ENCODE assay signal across 14 mouse cellular contexts in genomic region chr13:100601034-100601433, GRCm38 (mm10). TPM values are rescaled to one million over a fixed set of nuclear protein-coding genes. Genes with fewer than 3 reads are reported as not detected.
DNase-seq lines count a peak whose midpoint lies in the region; ATAC-seq and TF ChIP-seq lines count a peak whose summit lies in the region.
"Had no signal": no experiment of that assay in that cellular context is flagged by ENCODE, and none has a peak within 500 bp of the region (broad histone marks: within the 10 kb centered on the region; RNA-seq: fewer than 3 reads in every experiment).

No protein-coding gene starts in this region.

- 29% methylated on average over 8 of the region's 8 CpGs for WGBS in heart, adult 2 months
- 53% methylated on average over 8 of the region's 8 CpGs for WGBS in lung, embryonic 16.5 days
- WGBS in lung, adult 2 months = 49% methylated on average over 8 of the region's 8 CpGs
- 55% methylated on average over 8 of the region's 8 CpGs for WGBS in liver, adult 2 months
- 64% methylated on average over 8 of the region's 8 CpGs for WGBS in stomach, postnatal 0 days

- ATAC-seq in lung, embryonic 16.5 days (ENCODE audit: low read depth) = no peak
- no peak for ATAC-seq in stomach, postnatal 0 days (ENCODE audit: low FRiP score, low TSS enrichment)

- H3K79me2 ChIP-seq in heart, adult 2 months (replicated peaks; ENCODE audit: control insufficient read depth, insufficient read depth, low read length) = no peaks in the 10 kb centered on the region
- H3K79me2 ChIP-seq in liver, adult 2 months (ENCODE audit: control insufficient read depth, insufficient read depth, low read length) = peaks cover 4% of the 10 kb centered on the region; the same call in 1 of the 2 replicates

- TF ChIP-seq EP300 in heart, adult 2 months (IDR thresholded peaks at IDR 0.05; ENCODE audit: insufficient read depth, low read depth, low read length) = no peak
- TF ChIP-seq EP300 in stomach, postnatal 0 days (optimal IDR thresholded peaks at IDR 0.05) = no peak

- no peak overlapping the region for H3K9ac ChIP-seq in heart, adult 2 months (ENCODE audit: low read depth, low read length)
- 0 out of 2 replicates have a peak overlapping the region, but pooled peaks have one; percentile 19 for H3K9ac ChIP-seq in lung, embryonic 16.5 days (ENCODE audit: low read length)
- H3K9ac ChIP-seq in liver, adult 2 months (ENCODE audit: low read depth, low read length) = no peak overlapping the region
- no peak overlapping the region for H3K9ac ChIP-seq in stomach, postnatal 0 days (ENCODE audit: low read length)

- H3K36me3 ChIP-seq in heart, adult 2 months (ENCODE audit: control insufficient read depth, insufficient read depth, low read length) = no peaks in the 10 kb centered on the region
- H3K36me3 ChIP-seq in lung, embryonic 16.5 days (ENCODE audit: control insufficient read depth, insufficient read depth, low read length) = no peaks in the 10 kb centered on the region
- peaks cover 7% of the 10 kb centered on the region; the same call in 1 of the 2 replicates for H3K36me3 ChIP-seq in liver, adult 2 months (ENCODE audit: control insufficient read depth, insufficient read depth, low read length)
- no peaks in the 10 kb centered on the region for H3K36me3 ChIP-seq in stomach, postnatal 0 days (ENCODE audit: control insufficient read depth, insufficient read depth, low read length)

- no peak overlapping the region for H3K27ac ChIP-seq in heart, adult 2 months
- H3K27ac ChIP-seq in lung, embryonic 16.5 days (ENCODE audit: low read length) = peak overlapping the region; percentile 46; the same call in 1 of the 2 replicates
- peak overlapping the region; percentile 80; the same call in 1 of the 2 replicates for H3K27ac ChIP-seq in liver, adult 2 months (replicated peaks; ENCODE audit: insufficient read depth, low read depth, low read length)
- 0 out of 2 replicates have a peak overlapping the region, but pooled peaks have one; percentile 30 for H3K27ac ChIP-seq in stomach, postnatal 0 days (replicated peaks)
- H3K27ac ChIP-seq: macrophage had no signal

- TF ChIP-seq CTCF in heart, adult 2 months (IDR thresholded peaks at IDR 0.05) = no peak
- TF ChIP-seq CTCF in lung, adult 2 months (IDR thresholded peaks at IDR 0.05; ENCODE audit: insufficient read depth, low read length) = no peak
- TF ChIP-seq CTCF in liver, adult 2 months (IDR thresholded peaks at IDR 0.05; ENCODE audit: low read depth, low read length) = no peak
- TF ChIP-seq CTCF in stomach, postnatal 0 days (IDR thresholded peaks at IDR 0.05; ENCODE audit: low read depth) = no peak

- no peaks in the 10 kb centered on the region for H3K27me3 ChIP-seq in heart, adult 2 months (ENCODE audit: control insufficient read depth, insufficient read depth, low read length)
- no peaks in the 10 kb centered on the region for H3K27me3 ChIP-seq in lung, embryonic 16.5 days (ENCODE audit: control insufficient read depth, insufficient read depth, low read depth, low read length)
- H3K27me3 ChIP-seq in liver, adult 2 months (ENCODE audit: control insufficient read depth, insufficient read depth, low read length) = no peaks in the 10 kb centered on the region
- no peaks in the 10 kb centered on the region for H3K27me3 ChIP-seq in stomach, postnatal 0 days (ENCODE audit: control insufficient read depth, insufficient read depth, low read length)

- peaks cover 2% of the 10 kb centered on the region; the same call in 1 of the 2 replicates for H3K4me1 ChIP-seq in heart, adult 2 months (ENCODE audit: control insufficient read depth, insufficient read depth, low read length)
- no peaks in the 10 kb centered on the region for H3K4me1 ChIP-seq in lung, embryonic 16.5 days (replicated peaks; ENCODE audit: control insufficient read depth, insufficient read depth, low read length)
- H3K4me1 ChIP-seq in lung, adult 2 months (ENCODE audit: control insufficient read depth, insufficient read depth, low read length) = no peaks in the 10 kb centered on the region
- peaks cover 21% of the 10 kb centered on the region for H3K4me1 ChIP-seq in liver, adult 2 months (ENCODE audit: control insufficient read depth, insufficient read depth, low read length)
- no peaks in the 10 kb centered on the region for H3K4me1 ChIP-seq in stomach, postnatal 0 days (replicated peaks; ENCODE audit: control insufficient read depth, insufficient read depth)

- intact Hi-C loops in heart, adult 2 months (cut with DNase I) = no loop called here
- intact Hi-C loops in heart, postnatal 25 days (cut with DNase I) = no loop called here

- H3K9me3 ChIP-seq in lung, embryonic 16.5 days (ENCODE audit: control insufficient read depth, low read length) = no peaks in the 10 kb centered on the region
- no peaks in the 10 kb centered on the region for H3K9me3 ChIP-seq in stomach, postnatal 0 days (ENCODE audit: control insufficient read depth, low read length)
- H3K9me3 ChIP-seq: G1E had no signal

- peak overlapping the region; percentile 23; the same call in 1 of the 2 replicates for H3K4me3 ChIP-seq in heart, adult 2 months
- H3K4me3 ChIP-seq in lung, embryonic 16.5 days (ENCODE audit: low read length) = no peak overlapping the region; the same call in 1 of the 2 replicates
- no peak overlapping the region for H3K4me3 ChIP-seq in lung, adult 2 months (replicated peaks; ENCODE audit: extremely low read depth, low read depth, low read length)
- H3K4me3 ChIP-seq in liver, adult 2 months (ENCODE audit: insufficient read depth, low read depth, low read length) = no peak overlapping the region
- H3K4me3 ChIP-seq in stomach, postnatal 0 days (ENCODE audit: low read depth, low read length) = no peak overlapping the region

- no peak for TF ChIP-seq POLR2A in heart, adult 2 months (IDR thresholded peaks at IDR 0.05; ENCODE audit: insufficient read depth, low read depth, low read length)
- TF ChIP-seq POLR2A in lung, adult 2 months (IDR thresholded peaks at IDR 0.05; ENCODE audit: borderline replicate concordance, extremely low read depth, low read depth, low read length) = no peak
- no peak for TF ChIP-seq POLR2A in liver, adult 2 months (IDR thresholded peaks at IDR 0.05; ENCODE audit: extremely low read depth, insufficient read depth, low read length)

- DNase-seq in heart, adult 2 months = no peak
- no peak for DNase-seq in heart, postnatal 25 days (ENCODE audit: low spot score)
- DNase-seq in lung, adult 2 months = no peak
- DNase-seq in liver, adult 2 months (ENCODE audit: extremely low read depth, low read depth, low spot score) = no peak
- no peak for DNase-seq in stomach, postnatal 0 days (ENCODE audit: low spot score)
- no peak for DNase-seq in left cerebral cortex, adult 11 months (ENCODE audit: low spot score)
- DNase-seq: adrenal gland, postnatal 25 days; layer of hippocampus, adult 9-11 months; midbrain, embryonic 14.5 days had no signal

- H3K4me2 ChIP-seq in lung, embryonic 16.5 days (ENCODE audit: low read depth, low read length) = peak overlapping the region; percentile 19; the same call in 1 of the 2 replicates
- H3K4me2 ChIP-seq in stomach, postnatal 0 days (replicated peaks; ENCODE audit: low read depth) = no peak overlapping the region

RNA-seq across cellular contexts. Expression of gene Marveld2, which starts 15.7 kb away (rescaled TPM):
- total RNA-seq in heart, adult 2 months (2021) = under 1 TPM; 0.27 to 0.34 TPM
- polyA plus RNA-seq in heart, adult 2 months (2012; rRNA removed) = 0.50 and 0.66 TPM in 2 replicates
- under 1 TPM; 0.18 to 0.59 TPM for total RNA-seq in heart, postnatal 25 days (2021)
- polyA plus RNA-seq in lung, embryonic 16.5 days (2015; fragmentation: Nextera tagmentation; extraction: Ambion mirVana) = 12.0 TPM in 2 replicates
- polyA plus RNA-seq in lung, adult 2 months (2012; rRNA removed) = 8.2 and 11.4 TPM in 2 replicates
- 6.2 and 9.5 TPM in 2 replicates for total RNA-seq in liver, adult 2 months (2014; rRNA removed)
- 6.4 and 8.6 TPM in 2 replicates for polyA plus RNA-seq in liver, adult 2 months (2012; rRNA removed)
- polyA plus RNA-seq in stomach, postnatal 0 days (2015; fragmentation: Nextera tagmentation; extraction: Ambion mirVana) = 11.3 and 11.5 TPM in 2 replicates

RNA-seq across cellular contexts. Expression of gene Ocln, which starts 48.5 kb away (rescaled TPM):
- total RNA-seq in heart, adult 2 months (2021) = under 1 TPM; 0.43 to 0.76 TPM
- 0.37 and 0.82 TPM in 2 replicates for polyA plus RNA-seq in heart, adult 2 months (2012; rRNA removed)
- under 1 TPM; 0.36 to 0.49 TPM for total RNA-seq in heart, postnatal 25 days (2021)
- polyA plus RNA-seq in lung, embryonic 16.5 days (2015; fragmentation: Nextera tagmentation; extraction: Ambion mirVana) = 38.5 and 38.8 TPM in 2 replicates
- 15.0 and 21.3 TPM in 2 replicates for polyA plus RNA-seq in lung, adult 2 months (2012; rRNA removed)
- 51.9 and 52.3 TPM in 2 replicates for total RNA-seq in liver, adult 2 months (2014; rRNA removed)
- polyA plus RNA-seq in liver, adult 2 months (2012; rRNA removed) = 6.1 and 7.3 TPM in 2 replicates
- polyA plus RNA-seq in stomach, postnatal 0 days (2015; fragmentation: Nextera tagmentation; extraction: Ambion mirVana) = 65.7 and 66.0 TPM in 2 replicates
- total RNA-seq: common myeloid progenitor, adult 5-6 weeks; granulocyte monocyte progenitor cell, adult 5-6 weeks had no signal
- polyA plus RNA-seq: G1E, macrophage had no signal

RNA-seq across cellular contexts. Expression of gene Ak6, which starts 49.7 kb away (rescaled TPM):
- 10 to 100 TPM; 55.1 to 65.7 TPM for total RNA-seq in heart, adult 2 months (2021)
- polyA plus RNA-seq in heart, adult 2 months (2012; rRNA removed) = 49.9 and 92.7 TPM in 2 replicates
- total RNA-seq in heart, postnatal 25 days (2021) = 10 to 100 TPM; 59.5 to 60.8 TPM
- 257 TPM in 2 replicates for polyA plus RNA-seq in lung, embryonic 16.5 days (2015; fragmentation: Nextera tagmentation; extraction: Ambion mirVana)
- 16.5 and 28.0 TPM in 2 replicates for polyA plus RNA-seq in lung, adult 2 months (2012; rRNA removed)
- total RNA-seq in liver, adult 2 months (2014; rRNA removed) = 46.4 and 52.1 TPM in 2 replicates
- 20.3 and 20.9 TPM in 2 replicates for polyA plus RNA-seq in liver, adult 2 months (2012; rRNA removed)
- polyA plus RNA-seq in stomach, postnatal 0 days (2015; fragmentation: Nextera tagmentation; extraction: Ambion mirVana) = 163 and 164 TPM in 2 replicates

RNA-seq across cellular contexts. Expression of gene Rad17, which starts 49.8 kb away (rescaled TPM):
- total RNA-seq in heart, adult 2 months (2021) = 10 to 100 TPM; 15.0 TPM
- polyA plus RNA-seq in heart, adult 2 months (2012; rRNA removed) = 5.6 and 9.5 TPM in 2 replicates
- 10 to 100 TPM; 12.5 to 15.3 TPM for total RNA-seq in heart, postnatal 25 days (2021)
- polyA plus RNA-seq in lung, embryonic 16.5 days (2015; fragmentation: Nextera tagmentation; extraction: Ambion mirVana) = 21.4 and 22.4 TPM in 2 replicates
- polyA plus RNA-seq in lung, adult 2 months (2012; rRNA removed) = 3.2 and 4.4 TPM in 2 replicates
- 10.1 and 12.5 TPM in 2 replicates for total RNA-seq in liver, adult 2 months (2014; rRNA removed)
- 1.8 and 2.5 TPM in 2 replicates for polyA plus RNA-seq in liver, adult 2 months (2012; rRNA removed)
- 11.7 and 13.0 TPM in 2 replicates for polyA plus RNA-seq in stomach, postnatal 0 days (2015; fragmentation: Nextera tagmentation; extraction: Ambion mirVana)

RNA-seq across cellular contexts. Expression of gene Taf9, which starts 50.3 kb away (rescaled TPM):
- total RNA-seq in heart, adult 2 months (2021) = 1 to 10 TPM; 9.8 TPM
- 2.2 and 3.4 TPM in 2 replicates for polyA plus RNA-seq in heart, adult 2 months (2012; rRNA removed)
- total RNA-seq in heart, postnatal 25 days (2021) = 10 to 100 TPM; 11.8 to 12.9 TPM
- 13.6 and 17.4 TPM in 2 replicates for polyA plus RNA-seq in lung, embryonic 16.5 days (2015; fragmentation: Nextera tagmentation; extraction: Ambion mirVana)
- 1.3 and 3.3 TPM in 2 replicates for polyA plus RNA-seq in lung, adult 2 months (2012; rRNA removed)
- total RNA-seq in liver, adult 2 months (2014; rRNA removed) = 2.1 and 2.5 TPM in 2 replicates
- 0.67 and 0.76 TPM in 2 replicates for polyA plus RNA-seq in liver, adult 2 months (2012; rRNA removed)
- 9.6 and 10.9 TPM in 2 replicates for polyA plus RNA-seq in stomach, postnatal 0 days (2015; fragmentation: Nextera tagmentation; extraction: Ambion mirVana)
